Mouse (Mus musculus) testis, postnatal 10 days (tissue): ENCODE results near the gene Mex3d.
A peak's percentile ranks its signal among the peaks of the same experiment; 100 is the strongest.

Source experiments
- DNase-seq: peaks from one replicate; pipeline ENCODE4 v3.0.0; 2021; ENCODE audit warnings: low spot score

The Mex3d gene

DNA sequence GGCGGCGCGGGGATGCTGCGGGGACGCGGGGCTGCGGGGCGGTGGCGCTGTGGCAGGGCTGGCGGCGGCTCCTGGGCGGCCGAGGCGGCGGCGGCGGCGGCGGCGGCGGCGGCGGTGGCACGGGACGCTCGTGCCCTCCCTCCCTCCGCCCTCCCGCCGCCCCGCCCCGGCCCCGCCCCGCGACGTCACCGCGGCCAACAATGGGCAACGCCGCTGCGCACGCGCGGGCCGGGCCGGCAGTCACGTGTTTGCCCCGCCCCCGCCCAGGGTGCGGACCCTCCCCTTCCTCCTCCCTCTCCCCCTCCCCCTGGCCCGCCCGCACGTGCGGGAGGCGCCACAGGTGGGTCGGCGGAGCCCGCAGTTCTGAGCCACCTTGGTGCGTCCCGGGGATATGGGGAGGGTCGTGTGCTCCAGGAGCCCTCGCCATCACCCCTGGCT lies at the start of gene Mex3d:
Gene Mex3d (minus strand): TSS at position 138 of the 438 bp plus-strand sequence.
- DNase-seq, result peak; percentile 97

DNA sequence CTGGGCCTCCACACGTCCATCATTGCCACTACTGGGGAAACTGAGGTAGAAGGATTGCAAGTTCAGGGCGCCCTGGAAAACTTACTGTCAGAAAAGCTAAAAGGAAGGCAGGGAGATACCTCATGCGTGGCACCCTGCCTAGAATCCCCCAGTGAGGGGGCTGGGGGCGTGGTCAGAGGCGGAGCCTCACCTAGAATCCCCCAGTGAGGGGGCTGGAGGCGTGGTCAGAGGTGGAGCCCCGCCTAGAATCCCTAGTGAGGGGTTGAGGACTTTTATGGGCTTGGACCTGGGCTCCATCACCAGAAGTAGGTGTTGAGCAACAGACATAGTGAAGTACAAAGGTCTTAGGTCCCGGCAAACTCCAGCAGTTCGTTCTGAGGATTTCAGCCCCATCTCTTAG lies 48.8 kb upstream of the Mex3d start:
- peak; percentile 84 for DNase-seq

DNA sequence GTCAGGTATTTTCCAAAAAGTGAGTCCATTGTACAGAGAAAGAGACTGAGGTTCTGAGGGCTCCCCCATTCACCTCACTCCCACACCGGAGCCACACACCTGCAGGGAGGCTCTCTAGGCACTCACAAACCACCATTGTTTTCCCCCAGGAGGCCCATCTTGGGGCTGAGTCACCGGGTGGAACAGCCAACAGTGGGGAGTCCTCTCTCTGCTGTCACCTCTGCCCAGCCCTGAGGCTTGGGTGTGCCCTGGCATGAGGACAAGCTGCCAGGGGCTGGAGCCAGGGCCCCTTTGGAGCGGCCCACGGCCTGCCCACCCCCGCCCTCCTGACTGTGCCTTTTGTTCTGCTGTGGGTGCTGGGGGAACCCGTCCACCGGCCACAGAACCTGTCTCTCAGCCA lies 48.3 kb upstream of the Mex3d start:
- DNase-seq, result no peak

DNA sequence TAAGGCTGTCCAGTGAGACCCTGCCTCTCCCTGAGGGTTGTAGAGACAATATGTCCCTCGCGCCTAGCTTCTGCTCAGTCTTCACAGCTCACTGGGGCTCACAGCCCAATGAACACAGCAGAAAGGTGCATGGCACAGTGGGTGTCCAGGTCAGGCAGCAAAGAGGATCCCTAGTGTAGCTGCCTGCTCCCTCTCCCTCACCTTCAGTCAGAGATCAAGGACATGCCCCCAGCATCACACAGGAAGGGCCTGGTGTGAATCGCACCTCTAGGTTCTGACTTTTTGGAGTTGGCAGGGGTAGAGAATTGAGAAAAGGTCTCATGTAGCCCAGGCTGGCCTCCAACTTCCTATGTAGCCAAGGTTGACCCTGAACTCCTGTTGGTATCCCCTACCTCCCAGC lies 47.4 kb upstream of the Mex3d start:
- DNase-seq, result no peak

DNA sequence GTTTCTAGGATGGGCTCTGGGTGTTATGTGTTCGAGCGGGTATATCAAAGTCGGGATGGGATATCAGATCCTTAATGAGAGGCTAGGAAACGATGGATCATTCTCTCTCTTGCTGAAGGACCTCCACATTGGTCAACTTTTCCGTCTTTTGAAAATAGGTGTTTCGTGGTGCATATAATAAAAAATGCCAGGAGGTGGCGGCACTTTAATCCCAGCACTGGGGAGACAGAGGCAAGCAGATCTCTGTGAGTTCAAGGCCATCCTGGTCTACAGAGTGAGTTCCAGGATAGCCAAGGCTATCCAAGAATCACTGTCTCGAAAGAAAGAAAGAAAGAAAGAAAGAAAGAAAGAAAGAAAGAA lies 46.8 kb upstream of the Mex3d start:
- DNase-seq, result no peak

DNA sequence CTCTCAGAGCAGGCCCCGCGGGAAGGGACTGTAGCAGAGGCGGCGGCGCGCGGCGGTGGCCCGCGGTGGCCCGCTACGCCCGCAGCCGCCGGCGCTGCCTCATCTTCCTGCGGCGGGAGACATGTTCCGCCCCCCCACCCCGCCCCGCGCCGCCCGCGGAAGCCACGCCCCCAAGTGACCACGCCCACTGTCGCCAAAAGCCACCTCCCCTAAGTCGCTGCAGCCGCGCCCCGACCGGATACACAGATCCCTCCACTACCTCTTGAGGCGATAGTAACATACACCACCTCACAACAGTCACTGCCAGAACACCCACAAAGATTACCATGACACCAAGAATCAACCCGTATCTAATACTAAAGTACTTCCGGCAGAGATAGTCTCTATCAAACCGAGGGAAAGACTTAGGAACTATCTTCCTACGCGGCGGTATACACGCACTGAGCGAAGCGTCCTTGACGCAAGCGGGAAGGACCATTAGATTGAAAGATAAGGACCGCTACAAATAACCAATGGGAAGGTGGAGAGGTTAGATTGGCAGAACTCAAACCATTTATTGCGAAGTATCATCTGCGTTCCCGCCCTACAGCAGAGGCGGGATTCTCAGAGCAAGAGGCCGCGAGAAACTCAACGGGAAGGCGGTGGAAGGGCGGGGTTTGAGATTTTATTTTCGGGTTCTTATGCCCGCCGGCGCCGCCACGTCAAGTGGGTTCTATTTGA lies 46.2 kb upstream of the Mex3d start, which contains the start of gene Tcf3:
Gene Tcf3 (minus strand): TSS at position 135 of the 720 bp plus-strand sequence.
- peak; percentile 98 for DNase-seq

DNA sequence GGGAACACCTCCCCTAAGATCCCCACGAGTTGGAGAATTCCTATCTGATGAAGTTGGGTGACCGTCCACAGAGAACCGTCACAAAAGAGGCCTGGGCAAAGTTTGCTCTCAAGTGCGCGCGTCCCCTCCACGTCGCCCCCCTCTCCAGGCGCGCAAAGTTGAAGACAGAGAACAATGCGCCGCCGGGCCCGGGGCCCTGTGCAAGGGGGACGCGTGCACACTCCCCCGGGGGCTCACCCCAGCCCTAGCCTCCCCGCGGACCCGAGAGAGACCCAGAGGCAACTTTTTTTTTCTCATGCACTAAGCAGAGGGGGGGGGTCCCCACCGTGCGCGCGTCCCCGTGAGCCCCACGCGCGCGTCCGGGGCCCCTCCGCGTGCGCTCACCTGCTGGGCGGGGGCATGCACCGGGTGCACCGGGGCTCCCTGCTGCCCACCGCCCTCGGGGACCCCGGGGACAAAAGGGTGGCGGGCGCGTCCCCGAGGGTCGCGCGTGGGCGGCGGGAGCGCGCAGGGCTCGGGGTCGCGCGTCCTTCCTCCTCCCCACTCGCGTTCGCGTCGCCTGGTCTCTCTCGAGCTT lies 45.6 kb upstream of the Mex3d start:
- peak; percentile 75 for DNase-seq

DNA sequence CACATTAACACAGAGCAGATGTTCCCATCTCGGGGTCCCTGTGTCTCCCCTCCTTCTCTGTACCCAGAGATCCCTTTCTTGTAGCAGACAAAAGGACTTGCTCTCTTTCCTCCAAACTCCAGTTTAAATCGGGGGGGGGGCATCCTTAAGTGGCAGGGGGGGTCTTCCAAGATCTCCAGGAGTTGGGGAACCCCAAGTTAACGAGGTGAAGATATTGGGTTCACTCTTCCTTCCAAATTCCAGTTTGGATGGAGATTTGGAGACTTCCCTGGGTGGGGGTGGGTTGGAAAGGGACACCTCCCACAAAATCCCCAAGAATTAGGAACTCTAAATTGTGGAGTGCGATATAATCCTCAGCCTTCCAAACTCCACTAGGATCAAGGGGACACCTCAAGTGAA lies 44.9 kb upstream of the Mex3d start:
- DNase-seq, result no peak

DNA sequence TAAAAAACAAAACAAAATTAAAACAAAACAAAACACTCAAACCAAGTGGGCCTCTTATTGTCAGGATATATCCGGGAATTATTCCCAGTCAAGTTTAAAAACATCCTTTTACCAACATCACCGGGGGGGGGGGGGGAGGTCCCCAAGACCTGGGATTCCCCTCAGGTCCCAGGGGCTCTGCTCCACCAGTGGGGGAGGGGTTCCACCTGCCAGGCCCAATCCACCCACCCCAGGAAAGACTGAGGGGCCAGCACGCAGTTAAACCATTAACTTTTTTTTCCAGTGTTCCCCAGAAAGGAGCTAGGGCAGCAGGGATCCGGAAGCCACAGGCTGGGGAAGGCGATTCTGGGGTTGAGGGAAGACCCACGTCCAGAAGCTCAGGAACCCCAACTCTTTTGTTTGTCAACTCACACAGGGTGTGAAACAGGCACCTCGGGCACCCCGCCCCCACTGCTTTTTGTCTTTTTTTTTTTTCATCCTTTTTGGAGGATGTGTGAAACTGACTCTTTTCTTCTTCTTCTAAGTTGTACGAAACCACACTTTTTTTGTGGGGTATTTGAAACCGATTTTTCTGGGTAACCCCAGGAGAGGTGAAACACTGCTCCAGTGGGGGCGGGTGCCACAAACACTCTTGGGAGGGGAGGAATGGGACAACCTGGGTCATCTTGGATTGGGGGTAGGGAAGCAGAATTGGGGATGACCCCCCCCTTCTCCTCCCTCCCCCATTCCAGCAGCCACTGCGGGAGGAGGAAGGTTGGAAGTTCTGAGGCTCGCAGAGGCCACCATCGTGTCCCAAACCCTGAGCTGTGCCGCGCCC lies 44.3 kb upstream of the Mex3d start:
- no peak for DNase-seq

DNA sequence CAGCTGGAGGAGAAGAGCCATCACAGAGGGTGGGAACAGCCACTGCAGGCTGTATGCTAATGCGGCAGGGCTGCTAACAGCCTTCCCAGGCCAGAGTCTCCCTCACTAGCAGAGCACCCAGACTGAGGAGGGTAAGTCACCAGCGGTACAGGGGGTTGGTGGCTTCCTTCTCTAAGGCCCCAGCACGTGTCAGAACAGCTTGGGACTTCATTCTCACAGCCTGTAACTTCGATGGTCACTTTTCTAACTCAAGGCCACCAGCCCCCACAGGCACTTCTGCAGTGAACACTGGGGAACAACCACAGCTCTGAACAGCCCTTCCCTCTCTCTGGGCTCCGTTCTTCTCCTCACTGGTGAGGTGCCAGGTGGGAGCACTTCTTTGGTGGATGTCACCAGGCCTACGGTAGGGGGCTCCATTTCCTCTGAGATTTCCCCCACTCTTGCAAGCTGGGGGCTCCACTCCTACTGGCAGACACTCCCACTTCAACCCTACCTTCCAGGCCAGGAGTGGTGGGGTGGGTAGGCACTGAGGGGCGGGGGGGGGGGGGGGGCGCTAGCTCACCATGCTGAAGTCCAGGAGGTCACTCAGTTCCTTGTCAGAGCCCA lies 43.0 kb upstream of the Mex3d start:
- DNase-seq, result no peak

DNA sequence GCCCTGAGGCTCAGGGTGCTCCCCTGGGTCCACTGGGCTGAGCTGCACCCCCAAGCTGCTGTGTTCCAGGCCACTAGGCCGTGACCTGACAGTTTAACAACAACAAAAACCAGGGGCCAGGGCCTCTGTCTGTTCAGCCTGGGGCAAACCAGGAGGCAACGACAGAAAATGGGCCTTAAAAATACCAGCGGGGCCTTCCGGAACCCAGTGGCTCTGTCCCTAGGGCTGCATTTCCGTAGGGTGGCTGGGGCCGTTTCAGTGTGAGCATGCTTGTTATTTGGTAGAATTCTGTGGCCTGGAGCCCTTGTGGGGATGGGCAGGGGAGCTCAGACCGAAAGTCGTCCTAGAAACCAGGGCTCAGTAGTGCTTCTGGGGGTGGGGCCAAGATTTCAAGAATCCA lies 42.3 kb upstream of the Mex3d start:
- no peak for DNase-seq

DNA sequence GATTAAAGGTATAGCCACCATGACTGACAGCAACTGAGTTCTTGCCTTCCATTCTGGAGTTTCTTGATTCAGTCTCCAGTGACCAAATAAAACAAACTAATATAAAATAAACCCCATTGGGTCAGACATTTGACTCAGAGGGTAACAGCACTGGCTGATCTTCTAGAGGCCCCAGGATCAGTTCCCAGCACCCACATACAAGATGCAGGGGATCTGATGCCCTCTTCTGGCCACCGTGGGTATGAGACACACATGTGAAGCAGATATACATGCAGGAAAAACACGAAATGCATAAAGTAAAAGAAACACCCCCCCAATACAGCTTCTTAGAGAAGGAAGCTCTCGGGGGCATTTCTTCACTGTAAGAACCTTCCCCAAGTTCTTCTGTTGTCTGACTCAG lies 37.6 kb upstream of the Mex3d start:
- no peak for DNase-seq

DNA sequence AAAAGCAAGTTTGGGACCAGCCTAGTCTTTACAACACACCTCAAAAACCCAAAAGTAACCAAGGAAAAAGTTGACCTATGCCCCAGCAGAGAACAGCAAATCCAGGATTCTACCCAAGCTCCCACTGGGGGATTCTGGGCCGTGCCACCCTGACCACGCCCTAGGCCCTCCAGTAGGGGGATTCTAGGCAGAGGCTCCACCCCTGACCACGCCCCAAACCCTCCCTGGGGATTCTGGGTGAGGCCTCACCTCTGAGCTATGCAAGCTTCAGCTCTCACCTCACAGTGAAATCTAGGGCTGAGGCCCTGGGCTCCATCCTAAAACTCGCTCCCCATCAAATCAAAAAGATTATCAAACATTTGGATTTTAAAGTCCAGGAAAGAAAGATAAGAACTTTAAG lies 36.1 kb upstream of the Mex3d start:
- peak; percentile 64 for DNase-seq

DNA sequence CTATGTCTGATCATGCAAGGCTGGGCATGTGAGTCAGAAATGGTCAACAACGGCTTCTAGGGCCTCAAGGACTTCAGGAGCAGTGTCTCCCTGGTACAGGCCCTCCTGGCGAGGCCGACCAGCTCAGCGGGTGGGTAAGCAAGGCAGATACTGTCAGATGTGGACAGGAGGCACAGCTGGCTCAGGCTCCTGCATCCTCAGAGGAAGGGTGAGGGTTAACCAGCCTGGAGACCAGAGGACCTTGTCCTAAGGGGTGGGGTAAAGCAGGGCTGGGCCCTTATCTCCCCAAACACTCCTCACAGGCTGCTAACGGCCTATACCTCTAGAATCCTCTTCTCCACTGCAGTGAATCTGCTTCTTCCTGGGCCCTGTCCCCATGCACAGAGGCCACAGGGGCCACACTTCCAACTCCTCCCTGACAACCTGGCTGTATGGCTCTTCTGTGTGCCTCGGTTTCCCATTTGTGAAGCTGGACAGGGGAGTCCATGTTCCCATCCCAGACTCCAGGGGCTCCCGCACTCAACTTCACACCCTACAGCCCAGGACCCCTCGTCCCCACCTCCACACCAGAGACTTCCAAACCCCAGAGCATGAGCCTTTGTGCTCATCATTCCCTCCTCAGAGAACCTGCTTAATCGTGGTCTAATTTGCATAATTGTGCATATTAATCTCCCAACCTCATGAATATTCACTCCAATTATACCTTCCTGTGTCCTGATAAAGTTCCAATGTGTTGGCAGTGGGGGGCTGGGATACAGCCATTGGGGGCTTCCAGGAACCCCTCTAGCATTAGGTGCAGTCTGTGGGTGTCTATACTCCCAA lies 34.4 kb upstream of the Mex3d start:
- no peak for DNase-seq

DNA sequence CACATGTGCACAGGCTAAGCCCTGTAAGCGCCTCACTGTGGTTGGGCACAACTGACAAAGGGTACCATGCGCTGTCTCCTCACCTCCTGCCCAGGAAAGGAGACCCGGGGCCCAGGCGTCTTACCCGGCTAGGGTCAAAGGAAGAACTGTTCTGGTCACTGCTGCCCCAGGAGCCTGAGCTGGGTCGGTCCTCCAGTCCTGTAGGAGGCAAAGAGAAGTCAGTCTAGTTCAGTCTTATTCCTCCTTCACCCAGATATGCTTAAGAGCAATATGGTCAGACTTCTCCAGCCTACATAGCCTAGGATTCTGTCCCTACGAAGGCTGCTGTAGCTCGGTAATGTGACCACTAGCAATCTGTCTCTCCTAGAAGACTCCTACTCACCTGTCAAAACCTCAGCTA lies 33.7 kb upstream of the Mex3d start:
- no peak for DNase-seq

DNA sequence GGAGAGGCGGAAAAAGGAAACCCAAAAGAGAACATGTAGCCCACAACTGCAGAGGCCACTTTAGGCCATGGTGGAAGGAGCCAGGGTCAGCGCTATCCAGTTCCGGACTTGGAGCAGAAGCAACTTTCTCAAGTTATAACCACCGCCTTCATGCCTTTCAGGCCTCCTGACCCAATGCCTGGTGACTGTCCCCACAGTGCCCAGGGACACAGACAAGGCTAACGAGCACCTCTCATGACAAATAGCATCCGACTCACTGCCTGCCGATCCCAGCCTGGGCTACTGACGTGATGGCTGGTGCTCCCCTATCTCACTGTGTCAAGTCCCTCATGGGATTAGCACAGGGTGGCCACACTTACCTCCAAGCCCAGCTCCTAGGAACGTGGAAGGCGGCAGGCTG lies 33.3 kb upstream of the Mex3d start:
- DNase-seq, result no peak

DNA sequence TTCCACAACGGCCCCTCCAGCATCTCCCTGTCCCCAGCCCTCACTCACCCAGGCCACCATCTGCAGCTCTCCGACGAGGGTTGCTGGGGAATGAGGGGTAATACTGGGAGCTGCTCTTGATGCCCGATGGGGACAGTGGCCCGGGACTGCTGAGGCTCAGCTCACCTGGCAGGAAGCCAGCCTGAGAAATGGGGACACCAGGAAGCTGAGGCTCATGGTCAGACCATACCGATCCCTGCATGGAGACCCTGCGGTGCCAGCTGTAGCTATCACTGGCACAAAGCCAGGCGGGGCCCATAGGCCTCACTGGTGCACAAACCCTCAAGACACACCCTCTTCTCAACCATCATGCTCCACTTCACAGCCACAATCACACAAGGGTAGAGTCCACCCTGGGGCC lies 32.0 kb upstream of the Mex3d start:
- no peak for DNase-seq

DNA sequence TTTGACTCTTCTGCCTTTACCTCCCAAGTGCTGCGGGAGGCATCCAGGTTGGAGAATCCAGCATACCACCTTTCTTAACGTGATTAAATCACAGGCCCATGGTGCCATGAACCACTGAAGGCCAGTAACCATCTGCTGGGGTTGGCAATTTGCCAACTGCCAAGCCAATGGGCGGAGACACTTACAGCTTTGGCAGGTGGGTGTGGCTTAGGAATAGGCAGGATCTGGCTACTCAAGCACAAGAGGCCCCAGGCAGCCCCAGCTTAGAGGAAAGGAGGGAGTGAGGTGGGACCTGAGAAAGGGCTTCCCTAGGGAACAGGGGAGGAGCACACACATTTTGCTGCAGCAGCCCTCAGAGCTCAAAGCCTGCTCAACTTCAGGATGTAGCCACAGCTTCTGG lies 30.9 kb upstream of the Mex3d start:
- DNase-seq, result no peak

DNA sequence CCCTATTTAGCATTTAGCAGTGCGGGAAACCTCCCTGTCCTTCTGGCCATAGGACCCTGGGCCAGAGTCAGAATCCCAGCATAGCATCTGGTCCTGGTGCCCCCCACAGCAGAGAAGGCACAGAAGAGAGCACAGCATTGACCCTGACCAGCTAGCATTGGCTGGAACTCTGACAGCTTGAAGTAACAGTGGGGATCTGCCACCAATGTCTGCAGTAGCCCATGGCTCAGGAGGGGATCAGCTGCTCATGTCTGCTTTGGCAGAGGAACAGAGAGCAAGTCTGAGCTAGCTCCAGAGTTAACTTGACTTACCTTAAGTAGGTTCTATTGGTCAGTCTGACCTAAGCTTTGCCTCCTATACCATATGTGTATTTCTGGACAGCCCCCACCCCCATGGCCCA lies 30.4 kb upstream of the Mex3d start:
- no peak for DNase-seq

DNA sequence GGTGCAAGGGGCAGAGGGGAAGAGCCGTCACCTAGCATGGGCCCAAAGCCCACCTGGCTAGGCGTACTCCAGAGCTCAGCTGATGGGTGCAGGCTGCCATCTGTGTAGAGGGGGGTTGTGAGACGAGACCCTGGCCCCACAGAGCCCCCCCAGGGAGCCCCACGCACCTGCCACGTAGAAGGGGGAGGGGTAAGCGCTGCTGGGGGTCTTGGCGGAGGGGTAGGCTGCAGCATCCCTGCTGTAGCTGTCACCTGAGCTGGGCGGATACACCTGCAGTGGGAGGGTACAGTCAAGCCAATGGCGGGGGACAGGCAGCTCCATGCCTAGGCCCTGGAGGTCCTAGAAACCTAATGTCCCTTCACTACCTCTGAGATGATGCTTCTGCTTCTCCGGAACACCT lies 29.9 kb upstream of the Mex3d start:
- no peak for DNase-seq

DNA sequence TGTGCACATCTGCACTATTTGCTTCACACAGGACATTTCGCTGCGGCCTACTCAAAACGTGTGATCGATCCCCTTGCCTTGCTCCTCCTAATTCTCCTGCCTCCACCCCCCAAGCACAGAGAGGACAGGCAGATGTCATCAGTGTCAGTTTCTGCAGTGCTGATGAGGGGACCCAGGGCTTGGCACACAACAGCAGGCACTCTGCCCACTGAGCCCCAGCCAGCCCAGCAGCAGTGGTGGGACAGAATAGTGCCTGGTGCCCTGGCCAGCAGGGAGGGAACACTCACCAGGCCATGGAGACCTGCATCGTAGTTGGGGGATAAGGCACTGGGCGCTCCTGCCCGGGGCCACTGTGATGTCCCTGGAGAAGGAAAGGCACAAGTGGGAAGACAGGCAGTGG lies 28.1 kb upstream of the Mex3d start:
- DNase-seq, result no peak
